Mouse (Mus musculus): ENCODE measurements around the gene Arrdc1.

- TF ChIP-seq CTCF (IDR thresholded peaks at IDR 0.05; ENCODE audit: extremely low read depth, insufficient read length, insufficient replicate concordance, low read depth, low read length) (no peak), POLR2A (IDR thresholded peaks at IDR 0.05; ENCODE audit: low read depth, low read length) (no peak)
Observed at GRCm38 (mm10) chr2:24912589-24912988, 22.5 kb downstream of the Arrdc1 start.
